Mouse (Mus musculus): ENCODE results near the gene Ftl1. TPM values are rescaled to one million over a fixed set of nuclear protein-coding genes. Genes with fewer than 3 reads are reported as not detected.
A peak's percentile ranks its signal among the peaks of the same experiment; 100 is the strongest.

The Ftl1 gene
- polyA plus RNA-seq, 2 experiments, result 1,503 to 4,726 TPM

DNA sequence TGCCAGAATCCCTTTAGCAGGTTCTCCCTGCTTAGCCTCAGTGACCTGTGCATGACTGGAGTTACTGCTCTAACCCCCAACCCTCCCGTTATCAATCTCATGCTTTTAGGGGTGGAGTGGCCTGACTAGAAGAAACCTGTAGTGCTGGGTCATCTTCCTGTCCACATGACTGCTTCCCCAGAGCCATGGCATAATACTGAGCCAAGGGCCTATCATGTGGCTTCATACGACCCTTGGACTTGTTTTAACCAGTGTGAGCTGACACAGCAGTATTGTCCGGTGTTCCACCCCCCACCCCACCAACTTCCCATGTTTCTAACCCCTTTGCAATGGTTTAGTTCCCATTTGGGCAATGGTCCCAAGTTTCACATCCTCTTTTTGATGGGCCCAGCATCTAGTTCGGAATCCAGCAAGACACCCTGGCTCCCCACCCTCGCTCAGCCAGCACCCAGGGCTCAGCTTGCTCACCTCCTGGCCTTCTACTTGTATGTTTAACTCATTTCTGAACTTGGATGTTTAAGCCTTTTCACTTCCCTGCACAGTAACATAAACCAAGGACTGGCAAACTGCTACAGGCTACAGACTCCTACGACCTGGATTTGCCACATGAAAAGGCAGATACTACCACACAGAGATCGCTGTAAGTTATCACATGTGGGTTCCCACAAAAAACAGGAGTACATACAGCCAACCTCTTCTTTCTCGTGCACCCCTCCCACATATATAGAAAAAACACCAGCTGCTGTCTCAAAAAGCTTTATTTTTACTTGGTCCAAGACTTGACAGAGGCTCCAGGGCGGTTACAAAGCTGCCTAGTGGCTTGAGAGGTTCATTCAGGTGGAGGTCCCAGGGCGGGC lies 2.3 kb downstream of the Ftl1 start:
- H3K27ac ChIP-seq (replicated peaks; ENCODE audit: low read depth, low read length), result peak overlapping the region; percentile 26; the same call in 1 of the 2 replicates
- H3K9ac ChIP-seq (ENCODE audit: low read depth, low read length, severe bottlenecking), result peak overlapping the region; percentile 67
- no peaks in the 10 kb centered on the region for H3K27me3 ChIP-seq (ENCODE audit: control insufficient read depth, insufficient read depth, low read length)
- DNase-seq (ENCODE audit: low spot score) (no peak), ATAC-seq (ENCODE audit: low FRiP score, low read depth) (no peak)
- no peak for TF ChIP-seq POLR2A (IDR thresholded peaks at IDR 0.05; ENCODE audit: borderline replicate concordance, extremely low read depth, insufficient read depth, insufficient read length)
- peak overlapping the region; percentile 83 for H3K4me2 ChIP-seq (replicated peaks; ENCODE audit: low read depth, low read length, severe bottlenecking)
- H3K4me3 ChIP-seq (replicated peaks; ENCODE audit: low read length), result peak overlapping the region; percentile 73
- H3K9me3 ChIP-seq (ENCODE audit: control insufficient read depth, low read length), result no peaks in the 10 kb centered on the region
- H3K4me1 ChIP-seq (ENCODE audit: control insufficient read depth, insufficient read depth, low read length), result peaks cover 32% of the 10 kb centered on the region
- H3K36me3 ChIP-seq (ENCODE audit: control insufficient read depth, insufficient read depth, low read length), result peaks cover 64% of the 10 kb centered on the region
- 71% methylated on average over 10 of the region's 10 CpGs for WGBS

DNA sequence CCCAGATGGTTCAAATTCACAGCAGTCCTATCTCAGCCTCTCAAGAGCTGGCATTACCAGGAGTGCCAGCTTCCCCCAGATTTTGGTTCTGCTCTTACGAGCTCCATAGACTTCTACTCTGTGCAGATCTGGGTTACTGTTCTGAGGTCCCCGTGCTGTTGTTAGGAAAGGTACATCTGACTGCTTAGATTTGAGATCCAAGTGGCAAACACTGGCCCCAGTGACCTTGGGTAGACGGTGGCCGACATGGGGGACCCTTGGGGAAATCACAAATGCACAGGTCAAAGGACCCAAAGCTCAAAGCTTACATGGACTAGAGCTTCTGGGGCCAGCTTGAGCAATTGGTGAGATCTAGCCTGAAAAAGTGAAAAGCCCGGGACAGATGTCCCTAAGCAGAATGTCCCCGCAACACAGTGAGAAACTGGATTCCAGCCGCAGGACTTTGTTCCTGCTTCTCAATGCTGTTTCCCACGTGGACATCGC lies 2.9 kb downstream of the Ftl1 start:
- H3K4me3 ChIP-seq (replicated peaks; ENCODE audit: low read length), result peak overlapping the region; percentile 73; the same call in 1 of the 2 replicates
- 0 out of 2 replicates have a peak overlapping the region, but pooled peaks have one; percentile 26 for H3K27ac ChIP-seq (replicated peaks; ENCODE audit: low read depth, low read length)
- WGBS, result 50% methylated on average over 9 of the region's 9 CpGs

DNA sequence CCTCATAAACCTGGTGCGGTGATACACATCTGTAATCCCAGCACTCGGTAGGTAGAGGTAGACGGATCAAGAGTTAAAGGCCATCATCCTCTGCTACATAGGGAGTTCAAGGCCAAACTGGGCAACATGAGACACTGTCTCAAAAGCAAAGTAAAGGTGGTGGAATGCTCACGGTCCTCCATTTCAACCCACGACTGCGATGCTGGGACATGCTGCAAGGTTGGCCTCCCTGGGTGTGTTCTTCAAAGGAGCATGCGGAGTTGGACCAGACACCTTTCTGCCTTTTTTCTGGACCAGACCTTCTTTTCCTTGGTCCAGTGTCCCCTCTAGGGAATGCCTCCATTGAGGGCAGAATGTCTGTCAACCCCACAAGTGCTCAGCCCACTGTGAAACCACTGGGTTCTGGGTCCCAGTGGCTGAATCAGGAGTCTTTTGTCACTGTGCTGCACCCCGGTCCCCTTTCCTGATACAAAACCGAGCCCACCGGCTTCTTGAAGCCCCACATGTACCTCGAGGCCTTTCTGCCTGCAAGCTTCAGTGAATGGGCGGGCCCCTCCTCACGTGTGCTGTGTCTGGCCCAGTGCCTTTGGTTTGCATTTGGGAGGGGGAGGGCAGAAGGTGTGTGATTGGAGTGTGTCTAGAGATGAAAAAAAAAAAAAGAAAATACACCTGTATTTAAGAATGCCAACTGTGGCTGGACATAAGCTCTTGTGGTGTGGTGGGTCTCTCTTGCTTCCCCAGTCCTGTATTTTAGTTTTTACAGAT lies 3.6 kb downstream of the Ftl1 start:
- H3K9me3 ChIP-seq (ENCODE audit: control insufficient read depth, low read length), result no peaks in the 10 kb centered on the region
- no peak overlapping the region for H3K4me3 ChIP-seq (replicated peaks; ENCODE audit: low read length)
- H3K36me3 ChIP-seq (ENCODE audit: control insufficient read depth, insufficient read depth, low read length), result peaks cover 62% of the 10 kb centered on the region
- H3K4me1 ChIP-seq (ENCODE audit: control insufficient read depth, insufficient read depth, low read length), result peaks cover 31% of the 10 kb centered on the region
- H3K4me2 ChIP-seq (replicated peaks; ENCODE audit: low read depth, low read length, severe bottlenecking), result 0 out of 2 replicates have a peak overlapping the region, but pooled peaks have one; percentile 83
- no peak for TF ChIP-seq POLR2A (IDR thresholded peaks at IDR 0.05; ENCODE audit: borderline replicate concordance, extremely low read depth, insufficient read depth, insufficient read length)
- H3K27ac ChIP-seq (replicated peaks; ENCODE audit: low read depth, low read length), result no peak overlapping the region
- DNase-seq (ENCODE audit: low spot score) (no peak), ATAC-seq (ENCODE audit: low FRiP score, low read depth) (no peak)
- H3K27me3 ChIP-seq (ENCODE audit: control insufficient read depth, insufficient read depth, low read length), result no peaks in the 10 kb centered on the region
- H3K9ac ChIP-seq (ENCODE audit: low read depth, low read length, severe bottlenecking), result 0 out of 2 replicates have a peak overlapping the region, but pooled peaks have one; percentile 67
- WGBS, result 67% methylated on average over 13 of the region's 13 CpGs

More for the DNA sequence above, 2.9 kb downstream of the Ftl1 start:
- Histone ChIP-seq H3K4me1 (ENCODE audit: control insufficient read depth, insufficient read depth, low read length) (peaks cover 32% of the 10 kb centered on the region), H3K36me3 (ENCODE audit: control insufficient read depth, insufficient read depth, low read length) (peaks cover 64% of the 10 kb centered on the region), H3K27me3 (ENCODE audit: control insufficient read depth, insufficient read depth, low read length) (no peaks in the 10 kb centered on the region), H3K4me2 (replicated peaks; ENCODE audit: low read depth, low read length, severe bottlenecking) (peak overlapping the region; percentile 83; the same call in 1 of the 2 replicates), H3K9ac (ENCODE audit: low read depth, low read length, severe bottlenecking) (0 out of 2 replicates have a peak overlapping the region, but pooled peaks have one; percentile 67), H3K9me3 (ENCODE audit: control insufficient read depth, low read length) (no peaks in the 10 kb centered on the region)
- no peak for DNase-seq (ENCODE audit: low spot score)
- no peak for ATAC-seq (ENCODE audit: low FRiP score, low read depth)
- TF ChIP-seq POLR2A (IDR thresholded peaks at IDR 0.05; ENCODE audit: borderline replicate concordance, extremely low read depth, insufficient read depth, insufficient read length), result no peak

DNA sequence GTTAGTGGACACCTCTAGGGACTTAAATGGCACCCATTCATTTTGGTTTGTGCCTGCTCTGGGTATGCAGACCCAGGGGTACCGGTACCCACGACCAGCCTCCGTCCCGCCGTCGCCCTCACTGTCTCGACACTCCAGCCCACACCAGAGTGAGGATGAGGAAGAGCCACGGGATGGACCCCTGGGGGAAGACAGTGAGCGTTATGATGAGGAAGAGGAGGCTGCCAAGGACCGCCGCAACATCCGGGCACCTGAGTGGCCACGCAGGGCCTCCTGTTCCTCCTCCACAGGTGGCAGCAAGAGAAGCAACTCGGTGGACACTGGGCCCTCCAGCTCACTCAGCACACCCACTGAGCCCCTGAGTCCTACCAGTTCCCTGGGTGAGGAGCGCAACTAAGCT lies 4.7 kb downstream of the Ftl1 start:
- Histone ChIP-seq H3K4me1 (ENCODE audit: control insufficient read depth, insufficient read depth, low read length) (peaks cover 20% of the 10 kb centered on the region), H3K36me3 (ENCODE audit: control insufficient read depth, insufficient read depth, low read length) (peaks cover 62% of the 10 kb centered on the region), H3K4me2 (replicated peaks; ENCODE audit: low read depth, low read length, severe bottlenecking) (no peak overlapping the region), H3K9me3 (ENCODE audit: control insufficient read depth, low read length) (no peaks in the 10 kb centered on the region), H3K4me3 (replicated peaks; ENCODE audit: low read length) (no peak overlapping the region), H3K27ac (replicated peaks; ENCODE audit: low read depth, low read length) (no peak overlapping the region), H3K27me3 (ENCODE audit: control insufficient read depth, insufficient read depth, low read length) (no peaks in the 10 kb centered on the region), H3K9ac (ENCODE audit: low read depth, low read length, severe bottlenecking) (no peak overlapping the region)
- TF ChIP-seq POLR2A (IDR thresholded peaks at IDR 0.05; ENCODE audit: borderline replicate concordance, extremely low read depth, insufficient read depth, insufficient read length), result no peak
- DNase-seq (ENCODE audit: low spot score), result no peak
- 90% methylated on average over 15 of the region's 15 CpGs for WGBS
- ATAC-seq (ENCODE audit: low FRiP score, low read depth), result no peak
